Mouse (Mus musculus) forebrain, embryonic 12.5 days (tissue): ENCODE results near the gene Trub1. TPM values are rescaled to one million over a fixed set of nuclear protein-coding genes. Genes with fewer than 3 reads are reported as not detected.

ENCODE experiments used
- ATAC-seq: fragments of 200-750 bp; cut with Nextera tagmentation; 2 replicates; pipeline ENCODE4 v1.8.0; 2017; ENCODE audit warnings: moderate TSS enrichment; ENCODE audit not compliant: low FRiP score
- H3K27ac ChIP-seq: fragments of 300-500 bp; sonication (generic); 2 replicates; pipeline ENCODE4 v1.5.1; 2016; ENCODE audit warnings: mild to moderate bottlenecking
- H3K27me3 ChIP-seq: fragments of 300-500 bp; sonication (generic); 2 replicates; pipeline ENCODE4 v1.6.1; 2016; ENCODE audit warnings: mild to moderate bottlenecking
- H3K36me3 ChIP-seq: fragments of 300-500 bp; sonication (generic); replicated peaks from 2 replicates; pipeline ENCODE4 v1.6.1; 2016; ENCODE audit warnings: mild to moderate bottlenecking
- H3K4me1 ChIP-seq: fragments of 300-500 bp; sonication (generic); 2 replicates; pipeline ENCODE4 v1.6.1; 2016
- H3K4me2 ChIP-seq: fragments of 300-500 bp; sonication (generic); 2 replicates; pipeline ENCODE4 v1.6.1; 2016; ENCODE audit warnings: mild to moderate bottlenecking, moderate library complexity
- H3K4me3 ChIP-seq: fragments of 300-500 bp; sonication (generic); replicated peaks from 2 replicates; pipeline ENCODE4 v1.5.1; 2016; ENCODE audit warnings: mild to moderate bottlenecking
- H3K9ac ChIP-seq: fragments of 300-500 bp; sonication (generic); 2 replicates; pipeline ENCODE4 v1.6.1; 2016; ENCODE audit warnings: mild to moderate bottlenecking
- H3K9me3 ChIP-seq: fragments of 300-500 bp; sonication (generic); 2 replicates; pipeline ENCODE4 v1.6.1; 2016
- WGBS: fragments of 180-500 bp; shearing (Covaris S2); methylation state at CpG from one replicate; pipeline ENCODE4 v1.1.7; 2016; 5-methylcytosine and 5-hydroxymethylcytosine counted together
- polyA plus RNA-seq: library from polyadenylated mRNA; unstranded; fragments of >200 nt; fragmentation: Nextera tagmentation; extraction: Ambion mirVana; gene quantifications from 2 replicates; pipeline ENCODE4 v1.2.1, GENCODE M21; 2016

Gene Trub1
- polyA plus RNA-seq, 1 experiment from 2014 or later = 20.1 TPM

DNA sequence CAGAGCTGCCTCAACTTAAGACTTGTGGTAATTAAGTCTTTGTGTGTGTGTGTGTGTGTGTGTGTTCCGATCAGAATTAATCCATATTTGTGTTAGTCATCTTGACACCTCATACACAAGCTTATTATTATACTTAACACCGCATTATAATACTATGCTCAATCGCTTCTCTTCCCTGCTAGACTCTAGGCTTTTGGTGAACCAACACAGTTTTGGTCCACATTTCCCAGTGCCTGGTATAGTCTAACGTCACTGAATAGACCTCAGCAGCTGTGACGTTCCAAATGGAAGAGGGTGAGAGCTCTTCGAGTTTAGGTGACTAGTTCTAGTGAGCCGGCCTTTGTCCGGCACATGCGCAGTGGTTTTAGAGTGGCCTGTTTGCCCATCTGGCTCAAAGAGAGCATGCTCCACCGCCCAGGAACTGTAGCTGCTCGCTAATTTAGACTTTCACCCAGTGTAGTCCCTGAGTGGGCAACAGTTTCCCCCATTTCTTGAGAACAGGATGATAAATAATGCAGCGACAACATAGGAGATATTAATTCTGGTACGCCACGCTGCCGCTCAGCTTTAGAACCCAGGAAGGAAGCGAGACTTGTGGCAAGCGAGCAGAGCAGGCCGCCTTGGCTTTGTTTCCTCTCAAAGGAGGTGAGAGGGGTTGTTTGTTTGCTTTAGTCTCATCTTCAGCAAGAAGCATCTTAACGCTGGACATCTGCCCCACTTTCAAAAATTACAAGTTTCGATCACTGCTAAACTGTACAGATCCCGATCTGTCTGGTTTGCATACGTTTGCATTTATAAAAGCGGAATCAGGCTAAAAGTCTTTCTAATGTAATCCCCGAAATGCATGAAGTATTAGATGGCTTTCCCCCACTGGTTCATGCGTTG lies 52.6 kb downstream of the Trub1 start:
- Histone ChIP-seq H3K36me3 (no peaks in the 10 kb centered on the region), H3K27me3 (no peaks in the 10 kb centered on the region), H3K4me1 (peaks cover 5% of the 10 kb centered on the region; the same call in 1 of the 2 replicates), H3K27ac (0 out of 2 replicates have a peak overlapping the region, but pooled peaks have one; percentile 10), H3K9me3 (no peaks in the 10 kb centered on the region), H3K4me3 (no peak overlapping the region), H3K9ac (no peak overlapping the region), H3K4me2 (no peak overlapping the region)
- ATAC-seq = 0 out of 2 replicates have a peak, but pooled peaks have one; percentile 58
- WGBS = 68% methylated on average over 25 of the region's 25 CpGs

DNA sequence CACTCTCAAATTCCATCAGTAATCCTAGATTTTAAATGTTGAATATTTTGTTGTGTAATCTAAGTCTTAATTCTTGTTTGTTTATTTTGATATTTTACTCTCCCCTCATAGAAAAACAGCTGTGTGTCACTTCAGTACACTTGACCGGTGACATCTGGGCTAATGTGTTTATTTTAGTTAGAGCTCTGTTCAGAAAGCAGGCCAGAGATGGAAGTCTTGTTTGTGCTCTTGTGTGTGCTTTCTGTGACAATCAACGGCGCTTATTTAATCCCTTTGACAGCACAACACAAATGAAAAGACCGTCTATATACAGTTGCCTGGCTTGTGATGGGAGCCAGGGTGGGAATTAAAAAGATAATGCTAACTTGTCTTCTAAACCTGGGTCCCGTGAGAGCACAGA lies 53.9 kb downstream of the Trub1 start:
- Histone ChIP-seq H3K27me3 (no peaks in the 10 kb centered on the region), H3K9ac (no peak overlapping the region), H3K4me1 (peaks cover 5% of the 10 kb centered on the region; the same call in 1 of the 2 replicates), H3K36me3 (no peaks in the 10 kb centered on the region), H3K9me3 (no peaks in the 10 kb centered on the region), H3K4me3 (no peak overlapping the region), H3K4me2 (no peak overlapping the region), H3K27ac (no peak overlapping the region)
- WGBS = 51% methylated on average over 5 of the region's 5 CpGs
- ATAC-seq = no peak

DNA sequence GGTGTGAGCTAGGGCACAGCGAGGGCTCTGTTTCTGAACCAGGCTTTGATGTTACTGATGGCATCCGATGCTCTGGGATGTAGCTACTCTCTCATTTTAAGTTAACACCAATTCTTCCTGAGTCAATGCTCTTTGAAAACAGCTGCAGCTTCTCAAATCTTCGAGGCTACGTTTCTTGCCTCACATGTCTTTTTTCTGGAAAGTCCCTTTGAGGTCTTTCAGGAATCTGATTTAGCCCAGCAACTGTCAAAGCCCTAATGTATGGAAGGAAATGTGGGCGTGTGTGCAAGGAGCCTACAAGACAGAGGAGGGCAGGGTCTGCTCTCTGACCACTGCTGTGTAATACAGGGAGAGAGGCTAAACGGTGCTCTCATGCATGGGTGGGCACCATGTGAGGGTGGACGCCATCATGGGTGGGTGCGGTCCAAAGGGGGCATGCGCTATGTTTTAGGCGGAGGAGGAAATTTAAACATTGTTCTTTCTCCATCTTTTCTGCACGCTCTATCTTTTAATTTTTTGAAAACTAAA lies 55.6 kb downstream of the Trub1 start:
- no peak overlapping the region for H3K9ac ChIP-seq
- ATAC-seq = no peak
- WGBS = 94% methylated on average over 11 of the region's 11 CpGs
- no peaks in the 10 kb centered on the region for H3K36me3 ChIP-seq
- H3K4me1 ChIP-seq = peaks cover 5% of the 10 kb centered on the region; the same call in 1 of the 2 replicates
- no peak overlapping the region for H3K4me2 ChIP-seq
- H3K27ac ChIP-seq = no peak overlapping the region
- H3K4me3 ChIP-seq = no peak overlapping the region
- H3K9me3 ChIP-seq = no peaks in the 10 kb centered on the region
- no peaks in the 10 kb centered on the region for H3K27me3 ChIP-seq

DNA sequence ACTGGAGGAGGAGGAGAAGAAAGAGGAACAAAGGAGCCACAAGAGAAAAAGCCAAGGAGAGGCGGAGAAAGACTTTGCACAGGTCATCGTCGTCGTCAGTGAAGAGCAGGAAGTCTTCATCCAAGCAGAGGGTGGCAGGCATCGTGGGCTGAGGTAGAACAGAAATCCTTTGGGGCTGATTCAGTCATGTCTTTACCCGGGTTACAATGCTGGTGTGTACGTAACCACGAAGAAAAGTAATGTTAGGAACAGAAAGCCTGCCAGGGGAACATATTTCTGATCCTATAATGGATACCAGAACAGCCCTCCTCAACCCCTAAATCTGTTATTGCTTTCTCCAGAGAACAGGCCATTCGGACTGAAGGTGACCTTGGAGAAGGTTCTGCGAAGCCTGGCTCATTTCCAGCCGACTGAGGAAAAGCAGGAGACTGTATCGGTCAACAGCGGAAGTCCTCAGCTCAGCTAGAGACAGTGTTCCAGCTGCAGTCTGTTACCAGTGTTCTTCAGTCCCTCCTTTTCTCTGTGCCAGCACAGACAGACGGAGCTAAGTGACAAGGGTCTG lies 57.1 kb downstream of the Trub1 start:
- Histone ChIP-seq H3K27me3 (no peaks in the 10 kb centered on the region), H3K36me3 (no peaks in the 10 kb centered on the region), H3K4me3 (no peak overlapping the region), H3K9me3 (no peaks in the 10 kb centered on the region), H3K4me2 (no peak overlapping the region), H3K27ac (no peak overlapping the region), H3K9ac (no peak overlapping the region), H3K4me1 (peaks cover 5% of the 10 kb centered on the region; the same call in 1 of the 2 replicates)
- ATAC-seq = no peak
- 82% methylated on average over 14 of the region's 14 CpGs for WGBS

DNA sequence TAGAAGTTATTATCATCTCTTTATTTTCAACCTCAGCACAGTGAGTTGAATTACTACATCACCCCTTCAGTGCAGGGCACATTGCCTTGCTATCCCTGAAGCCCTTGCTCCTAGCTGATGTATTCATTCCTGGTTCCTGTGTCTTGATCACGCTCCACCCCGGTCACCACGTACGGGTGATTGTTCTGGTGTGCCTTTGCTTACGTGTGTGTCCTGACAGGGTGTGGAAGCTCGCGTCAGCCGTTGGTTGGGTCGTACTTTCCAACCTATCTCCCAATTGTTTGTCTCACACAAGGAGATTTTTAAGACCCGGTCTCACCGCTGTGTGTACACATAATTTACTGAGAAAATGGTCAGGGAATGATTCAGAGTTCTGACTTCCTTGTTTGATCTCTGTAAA lies 58.1 kb downstream of the Trub1 start:
- Histone ChIP-seq H3K27me3 (no peaks in the 10 kb centered on the region), H3K9me3 (no peaks in the 10 kb centered on the region), H3K4me1 (no peaks in the 10 kb centered on the region; the same call in 1 of the 2 replicates), H3K36me3 (no peaks in the 10 kb centered on the region), H3K9ac (no peak overlapping the region), H3K4me2 (no peak overlapping the region), H3K4me3 (no peak overlapping the region), H3K27ac (no peak overlapping the region)
- 93% methylated on average over 11 of the region's 11 CpGs for WGBS
- no peak for ATAC-seq

DNA sequence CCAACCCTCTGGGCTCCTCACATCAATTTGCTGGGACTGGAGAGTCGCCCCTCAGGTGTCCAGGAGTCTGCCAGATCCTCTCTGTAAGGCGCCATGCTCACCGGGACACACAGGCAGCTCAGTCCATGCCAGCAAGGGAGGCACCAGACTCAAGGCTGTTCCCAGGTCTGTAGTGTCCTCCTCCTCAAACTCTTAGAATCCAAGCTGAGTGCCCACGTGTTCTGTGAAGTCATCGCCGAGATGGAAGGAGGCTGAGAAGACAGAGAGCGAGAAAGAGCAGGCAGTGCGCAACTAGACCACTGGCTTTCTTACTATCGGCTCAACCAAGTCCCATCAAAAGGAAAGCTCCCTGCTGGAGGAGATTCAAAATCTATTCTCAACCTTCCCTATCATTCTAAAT lies 60.4 kb downstream of the Trub1 start:
- no peaks in the 10 kb centered on the region for H3K27me3 ChIP-seq
- no peaks in the 10 kb centered on the region for H3K36me3 ChIP-seq
- no peak overlapping the region for H3K9ac ChIP-seq
- no peak overlapping the region for H3K4me3 ChIP-seq
- no peaks in the 10 kb centered on the region for H3K9me3 ChIP-seq
- H3K27ac ChIP-seq = no peak overlapping the region
- no peak overlapping the region for H3K4me2 ChIP-seq
- ATAC-seq = no peak
- no peaks in the 10 kb centered on the region for H3K4me1 ChIP-seq
- WGBS = 87% methylated on average over 9 of the region's 9 CpGs

DNA sequence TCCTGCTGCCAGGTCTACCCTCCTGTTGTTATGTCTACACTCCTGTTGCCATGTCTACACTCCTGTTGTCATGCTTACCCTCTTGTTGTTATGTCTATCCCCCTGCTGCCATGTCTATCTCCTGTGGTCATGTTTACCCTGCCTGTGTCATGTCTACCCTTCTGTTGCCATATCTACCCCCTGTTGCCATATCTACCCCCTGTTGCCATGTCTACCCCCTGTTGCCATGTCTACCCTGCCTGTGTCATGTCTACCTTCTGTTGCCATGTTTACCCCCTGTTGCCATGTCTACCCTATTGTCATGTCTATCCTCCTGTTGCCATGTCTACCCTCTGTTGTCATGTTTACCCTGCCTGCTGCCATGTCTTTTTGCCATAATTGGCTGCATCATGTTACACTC lies 69.0 kb downstream of the Trub1 start:
- H3K27me3 ChIP-seq = no peaks in the 10 kb centered on the region
- no peak for ATAC-seq
- H3K4me2 ChIP-seq = no peak overlapping the region
- no peaks in the 10 kb centered on the region for H3K4me1 ChIP-seq
- H3K27ac ChIP-seq = no peak overlapping the region
- H3K9me3 ChIP-seq = no peaks in the 10 kb centered on the region
- H3K9ac ChIP-seq = no peak overlapping the region
- H3K4me3 ChIP-seq = no peak overlapping the region
- no peaks in the 10 kb centered on the region for H3K36me3 ChIP-seq

DNA sequence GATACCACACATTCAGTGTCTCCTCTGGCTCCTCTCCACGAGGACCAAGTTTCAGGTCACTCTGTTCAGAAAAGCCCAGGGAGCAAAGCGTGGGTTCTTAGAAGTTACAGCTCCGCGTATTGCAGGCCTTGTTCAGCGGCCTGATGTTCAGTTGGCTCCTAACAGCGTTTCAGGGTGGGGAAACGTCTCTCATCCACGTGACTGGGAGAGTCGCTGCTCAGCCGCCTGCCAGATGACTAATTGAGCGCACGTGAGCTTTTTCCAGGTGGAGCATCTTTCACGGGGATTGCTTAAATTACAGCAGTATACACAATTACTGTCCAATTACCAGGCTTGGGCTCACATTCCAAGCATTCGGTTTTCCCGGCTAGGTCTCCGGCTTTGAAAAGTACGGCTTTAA lies 70.7 kb downstream of the Trub1 start:
- WGBS = 62% methylated on average over 17 of the region's 17 CpGs
- no peak overlapping the region for H3K9ac ChIP-seq
- ATAC-seq = no peak; the same call in 1 of the 2 replicates
- H3K4me2 ChIP-seq = no peak overlapping the region
- no peak overlapping the region for H3K4me3 ChIP-seq
- H3K27me3 ChIP-seq = no peaks in the 10 kb centered on the region
- no peak overlapping the region for H3K27ac ChIP-seq
- no peaks in the 10 kb centered on the region for H3K36me3 ChIP-seq
- H3K9me3 ChIP-seq = no peaks in the 10 kb centered on the region
- peaks cover 4% of the 10 kb centered on the region; the same call in 1 of the 2 replicates for H3K4me1 ChIP-seq

DNA sequence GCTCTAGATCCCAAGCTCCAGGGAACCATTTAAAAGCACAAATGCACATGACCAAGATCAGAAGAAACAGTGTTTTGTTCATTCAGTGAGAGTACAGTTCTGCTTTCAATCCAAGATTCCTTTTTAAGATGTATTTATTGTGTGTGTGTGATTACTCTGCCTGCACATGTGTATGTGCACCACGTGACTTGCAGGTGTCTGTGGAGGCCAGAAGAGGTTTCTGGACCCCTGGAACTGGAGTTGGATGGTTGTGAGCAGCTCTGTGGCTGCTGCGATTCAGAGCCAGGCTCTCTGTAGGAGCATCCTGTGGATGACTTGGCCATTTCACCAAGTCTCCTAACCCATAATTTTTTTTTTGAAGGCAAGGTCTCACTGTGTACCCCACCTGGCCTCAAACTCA lies 73.0 kb downstream of the Trub1 start:
- no peak overlapping the region for H3K27ac ChIP-seq
- no peak for ATAC-seq
- no peak overlapping the region for H3K4me3 ChIP-seq
- peaks cover 4% of the 10 kb centered on the region; the same call in 1 of the 2 replicates for H3K4me1 ChIP-seq
- 83% methylated on average over 2 of the region's 2 CpGs for WGBS
- no peak overlapping the region for H3K9ac ChIP-seq
- no peak overlapping the region for H3K4me2 ChIP-seq
- no peaks in the 10 kb centered on the region for H3K27me3 ChIP-seq
- H3K36me3 ChIP-seq = no peaks in the 10 kb centered on the region
- no peaks in the 10 kb centered on the region for H3K9me3 ChIP-seq

DNA sequence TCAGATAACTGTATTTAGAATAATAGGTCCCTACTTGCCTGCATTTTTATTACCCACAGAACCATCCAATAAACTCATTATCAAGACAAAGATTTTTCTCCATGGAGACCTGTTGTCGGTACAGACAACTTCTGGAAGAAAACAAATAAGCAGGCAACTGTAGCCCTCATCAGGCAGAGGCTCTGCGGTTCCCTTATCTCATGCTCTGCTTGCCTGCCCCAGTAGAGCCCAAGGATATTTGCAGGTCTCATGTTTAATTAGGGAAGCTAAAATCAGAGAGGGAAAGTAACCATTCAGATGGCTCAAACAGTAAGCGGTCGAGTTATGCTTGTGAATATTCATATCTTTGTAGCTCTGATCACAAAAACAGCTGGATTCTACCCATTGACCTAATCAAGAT lies 77.5 kb downstream of the Trub1 start:
- Histone ChIP-seq H3K9me3 (no peaks in the 10 kb centered on the region), H3K4me2 (no peak overlapping the region), H3K4me3 (no peak overlapping the region), H3K36me3 (no peaks in the 10 kb centered on the region), H3K4me1 (peaks cover 4% of the 10 kb centered on the region; the same call in 1 of the 2 replicates), H3K27me3 (no peaks in the 10 kb centered on the region), H3K27ac (no peak overlapping the region), H3K9ac (no peak overlapping the region)
- WGBS = 91% methylated on average over 4 of the region's 4 CpGs
- ATAC-seq = no peak

DNA sequence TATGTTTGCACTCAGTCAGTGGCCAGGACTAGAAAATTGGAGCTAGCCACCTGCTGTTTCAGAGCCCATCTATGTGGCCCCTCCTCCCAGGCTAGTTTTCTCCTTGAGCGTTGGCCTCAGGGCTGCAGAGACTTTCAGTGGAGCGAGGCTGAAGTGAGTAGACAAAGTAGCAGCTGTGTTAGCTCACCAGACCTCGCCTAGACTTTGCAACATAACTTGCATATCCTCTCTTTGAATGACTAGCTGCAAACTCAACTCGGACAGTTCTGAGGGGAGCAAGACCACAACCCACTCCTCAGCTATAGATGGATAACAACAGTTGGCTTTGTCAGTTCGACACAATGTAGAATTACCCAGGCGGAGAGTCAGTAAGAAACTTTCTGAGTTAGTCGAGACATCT lies 81.5 kb downstream of the Trub1 start:
- peaks cover 8% of the 10 kb centered on the region; the same call in 1 of the 2 replicates for H3K27me3 ChIP-seq
- H3K4me2 ChIP-seq = no peak overlapping the region
- H3K4me1 ChIP-seq = peaks cover 15% of the 10 kb centered on the region
- no peak overlapping the region for H3K4me3 ChIP-seq
- no peak for ATAC-seq
- WGBS = 81% methylated on average over 7 of the region's 7 CpGs
- H3K27ac ChIP-seq = no peak overlapping the region
- no peaks in the 10 kb centered on the region for H3K36me3 ChIP-seq
- no peak overlapping the region for H3K9ac ChIP-seq
- no peaks in the 10 kb centered on the region for H3K9me3 ChIP-seq

DNA sequence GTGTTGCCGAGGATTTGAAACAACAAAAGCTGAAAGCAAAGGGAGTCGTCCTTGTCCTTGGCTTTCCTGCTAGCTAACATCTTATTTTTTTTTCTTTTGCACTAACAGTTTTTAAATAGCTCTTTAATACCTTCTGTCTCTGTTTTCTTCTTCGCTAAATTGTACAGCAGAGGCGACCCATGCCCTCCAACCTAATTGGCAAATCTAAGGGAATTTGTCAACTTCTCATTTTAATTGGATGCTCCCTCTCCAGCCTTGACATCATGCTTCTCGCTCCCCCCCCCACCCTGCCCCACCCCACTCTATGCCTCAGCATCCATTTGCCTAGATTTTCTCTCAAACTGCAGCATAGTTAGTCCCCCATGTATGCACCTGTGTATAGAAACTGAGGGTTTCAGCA lies 83.8 kb downstream of the Trub1 start:
- no peaks in the 10 kb centered on the region for H3K9me3 ChIP-seq
- peaks cover 8% of the 10 kb centered on the region; the same call in 1 of the 2 replicates for H3K27me3 ChIP-seq
- H3K4me3 ChIP-seq = no peak overlapping the region
- H3K9ac ChIP-seq = no peak overlapping the region
- H3K4me1 ChIP-seq = peaks cover 15% of the 10 kb centered on the region
- H3K27ac ChIP-seq = no peak overlapping the region
- no peak overlapping the region for H3K4me2 ChIP-seq
- H3K36me3 ChIP-seq = no peaks in the 10 kb centered on the region
- 24% methylated on average over 5 of the region's 5 CpGs for WGBS
- ATAC-seq = no peak
